Mouse (Mus musculus) heart, postnatal 0 days (tissue): ENCODE data around the gene Gm49384. TPM values are rescaled to one million over a fixed set of nuclear protein-coding genes. Genes with fewer than 3 reads are reported as not detected.
A peak's percentile ranks its signal among the peaks of the same experiment; 100 is the strongest.

Experiments
- ATAC-seq: fragments of 200-750 bp; cut with Nextera tagmentation; 2 replicates; pipeline ENCODE4 v1.8.0; 2017; ENCODE audit warnings: low read depth, moderate number of reproducible peaks, moderate library complexity; ENCODE audit not compliant: insufficient read depth
- DNase-seq: peaks from one replicate; pipeline ENCODE4 v3.0.0-alpha.2; 2016; ENCODE audit warnings: low spot score
- H3K27ac ChIP-seq: fragments of 300-500 bp; sonication (generic); 2 replicates; pipeline ENCODE4 v1.5.1; 2014; ENCODE audit warnings: low read depth, mild to moderate bottlenecking
- H3K27me3 ChIP-seq: fragments of 300-500 bp; sonication (generic); 2 replicates; pipeline ENCODE4 v1.6.1; 2014; ENCODE audit warnings: low read length, mixed read lengths; ENCODE audit not compliant: control insufficient read depth, insufficient read depth
- H3K36me3 ChIP-seq: fragments of 300-500 bp; sonication (generic); replicated peaks from 2 replicates; pipeline ENCODE4 v1.6.1; 2014; ENCODE audit warnings: low read length, mixed read lengths; ENCODE audit not compliant: control insufficient read depth, insufficient read depth
- H3K4me1 ChIP-seq: fragments of 300-500 bp; sonication (generic); 2 replicates; pipeline ENCODE4 v1.6.1; 2014; ENCODE audit warnings: antibody characterized with exemption; ENCODE audit not compliant: control insufficient read depth, insufficient read depth
- H3K4me2 ChIP-seq: fragments of 300-500 bp; sonication (generic); 2 replicates; pipeline ENCODE4 v1.6.1; 2014; ENCODE audit warnings: low read depth, mild to moderate bottlenecking, low read length, moderate library complexity
- H3K4me3 ChIP-seq: fragments of 300-500 bp; sonication (generic); 2 replicates; pipeline ENCODE4 v1.5.1; 2014; ENCODE audit warnings: low read depth, low read length
- H3K9ac ChIP-seq: fragments of 300-500 bp; sonication (generic); replicated peaks from 2 replicates; pipeline ENCODE4 v1.6.1; 2014; ENCODE audit warnings: low read depth, low read length, mixed read lengths
- H3K9me3 ChIP-seq: fragments of 300-500 bp; sonication (generic); replicated peaks from 2 replicates; pipeline ENCODE4 v1.6.1; 2016; ENCODE audit warnings: low read length; ENCODE audit not compliant: control insufficient read depth
- CTCF ChIP-seq: IDR thresholded peaks from 2 replicates; pipeline ENCODE4 v1.5.1; 2016; ENCODE audit warnings: antibody characterized with exemption, control low read depth, low read depth
- EP300 ChIP-seq: IDR thresholded peaks from 2 replicates; pipeline ENCODE4 v1.6.1; 2016; ENCODE audit warnings: antibody characterized with exemption, low read depth
- WGBS: fragments of 180-500 bp; shearing (Covaris S2); extraction: QIAGEN DNeasy Blood & Tissue Kit; methylation state at CpG from one replicate; pipeline ENCODE4 v1.1.7; 2014; 5-methylcytosine and 5-hydroxymethylcytosine counted together
- polyA plus RNA-seq: library from polyadenylated mRNA; unstranded; fragments of >200 nt; fragmentation: Nextera tagmentation; extraction: Ambion mirVana; gene quantifications from 2 replicates; pipeline ENCODE4 v1.2.1, GENCODE M21; 2015
- total RNA-seq: library from RNA; depleted of rRNA; stranded (reverse); fragments of >200 nt; gene quantifications from 2 replicates; pipeline ENCODE4 v1.2.3, GENCODE M21; 2014; ENCODE audit warnings: low replicate concordance

Gene Gm49384
- total and polyA plus RNA-seq, 2 experiments from 2014 or later, result 5.5 to 7.1 TPM

DNA sequence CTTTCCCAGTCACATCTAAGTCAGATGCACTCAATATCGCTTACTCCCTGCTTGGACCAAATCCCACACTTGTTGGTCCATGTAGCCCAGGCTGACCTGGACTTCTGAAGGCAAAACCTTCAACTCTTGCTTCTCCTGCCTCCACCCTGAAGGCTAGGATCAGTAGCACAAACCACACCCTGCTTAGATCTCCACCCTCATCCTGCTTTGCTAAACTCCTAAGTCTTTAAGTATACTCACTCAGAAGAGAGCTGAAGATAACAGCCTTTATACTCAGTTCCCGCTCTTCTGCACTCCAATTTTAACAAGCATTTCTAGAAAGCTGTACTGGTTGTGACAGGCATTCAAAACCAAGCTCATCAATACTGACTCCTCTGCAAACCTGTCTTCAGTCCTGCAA is 47.0 kb downstream of the Gm49384 start:
- no peak overlapping the region for H3K4me3 ChIP-seq
- H3K27me3 ChIP-seq, result no peaks in the 10 kb centered on the region
- peaks cover 22% of the 10 kb centered on the region for H3K36me3 ChIP-seq
- peaks cover 8% of the 10 kb centered on the region for H3K4me1 ChIP-seq
- DNase-seq (no peak), ATAC-seq (no peak)
- H3K9ac ChIP-seq, result no peak overlapping the region
- H3K9me3 ChIP-seq, result no peaks in the 10 kb centered on the region
- H3K4me2 ChIP-seq, result no peak overlapping the region
- 96% methylated on average over 2 of the region's 2 CpGs for WGBS
- TF ChIP-seq EP300, result no peak
- TF ChIP-seq CTCF, result no peak
- H3K27ac ChIP-seq, result no peak overlapping the region

DNA sequence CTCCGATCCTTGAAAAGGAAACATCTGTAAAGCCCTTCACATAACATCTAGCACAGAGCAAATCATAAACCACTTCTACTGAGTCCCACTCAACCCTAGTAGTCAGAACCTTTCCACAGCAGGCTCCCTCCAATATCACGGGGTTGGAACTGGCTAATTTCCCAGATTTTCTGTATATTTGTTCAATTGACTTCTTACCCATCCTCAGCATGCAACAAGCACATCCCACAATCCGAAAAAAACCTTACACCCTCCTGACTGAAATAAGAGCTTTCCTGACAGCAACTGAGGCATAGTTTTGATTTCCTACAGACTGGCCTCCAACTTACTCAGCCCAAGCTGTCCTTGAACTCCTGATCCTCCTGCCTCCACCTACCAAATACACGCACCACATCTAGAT is 47.6 kb downstream of the Gm49384 start:
- no peaks in the 10 kb centered on the region for H3K27me3 ChIP-seq
- H3K4me1 ChIP-seq, result peaks cover 8% of the 10 kb centered on the region
- 74% methylated on average over 4 of the region's 4 CpGs for WGBS

DNA sequence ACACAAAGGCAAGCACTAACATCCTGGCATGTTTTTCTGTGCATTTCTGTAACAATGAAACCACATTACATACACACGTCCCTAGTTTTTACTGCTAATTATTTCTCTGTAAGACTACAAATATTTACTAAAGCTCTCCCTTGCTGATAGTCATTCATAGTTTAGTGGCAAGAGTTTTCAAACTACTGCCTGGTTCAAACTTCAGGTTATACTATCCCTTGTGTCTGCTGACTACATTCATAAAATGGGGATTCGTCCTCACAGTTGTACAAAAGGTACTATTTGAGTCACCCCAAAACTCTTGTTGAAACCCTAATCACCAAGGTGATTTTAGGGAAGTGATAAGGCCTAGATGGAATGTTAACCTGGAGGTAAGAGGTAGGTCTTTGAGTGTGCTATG is 48.1 kb downstream of the Gm49384 start:
- DNase-seq, result no peak
- no peak for ATAC-seq
- TF ChIP-seq EP300 (no peak), CTCF (no peak)
- H3K4me2 ChIP-seq, result no peak overlapping the region
- H3K9me3 ChIP-seq, result no peaks in the 10 kb centered on the region
- H3K27ac ChIP-seq, result no peak overlapping the region
- WGBS, result 78% methylated on average over 2 of the region's 2 CpGs
- peaks cover 8% of the 10 kb centered on the region for H3K4me1 ChIP-seq
- H3K27me3 ChIP-seq, result no peaks in the 10 kb centered on the region
- H3K4me3 ChIP-seq, result no peak overlapping the region
- H3K36me3 ChIP-seq, result peaks cover 22% of the 10 kb centered on the region
- H3K9ac ChIP-seq, result no peak overlapping the region

More for the DNA sequence above, 47.6 kb downstream of the Gm49384 start:
- peaks cover 22% of the 10 kb centered on the region for H3K36me3 ChIP-seq
- TF ChIP-seq CTCF (no peak), EP300 (no peak)
- H3K4me3 ChIP-seq, result no peak overlapping the region
- H3K9ac ChIP-seq, result no peak overlapping the region
- no peak overlapping the region for H3K4me2 ChIP-seq
- H3K27ac ChIP-seq, result no peak overlapping the region
- no peaks in the 10 kb centered on the region for H3K9me3 ChIP-seq
- DNase-seq (no peak), ATAC-seq (no peak)

DNA sequence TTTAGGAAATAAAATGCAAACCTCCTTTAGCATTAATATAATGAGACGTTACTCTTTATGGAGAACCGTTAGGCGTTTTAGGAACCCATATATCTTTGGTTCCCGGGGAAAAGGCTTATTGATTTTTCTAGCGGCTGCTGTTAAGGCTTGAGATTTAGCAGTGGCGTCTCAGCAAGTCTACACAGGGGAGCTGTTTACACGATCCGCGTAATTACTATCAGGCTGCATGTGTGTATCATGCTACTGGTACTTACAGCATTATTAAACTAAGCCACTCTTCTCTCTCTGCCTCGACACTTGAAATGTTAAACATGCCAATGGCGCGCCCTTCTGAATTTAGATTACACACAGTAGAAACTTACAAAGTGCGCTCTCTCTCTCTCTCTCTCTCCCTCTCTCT is 54.0 kb downstream of the Gm49384 start:
- Histone ChIP-seq H3K4me2 (no peak overlapping the region), H3K36me3 (no peaks in the 10 kb centered on the region), H3K4me3 (no peak overlapping the region), H3K27me3 (no peaks in the 10 kb centered on the region), H3K27ac (no peak overlapping the region), H3K4me1 (no peaks in the 10 kb centered on the region), H3K9me3 (no peaks in the 10 kb centered on the region), H3K9ac (no peak overlapping the region)
- TF ChIP-seq CTCF (no peak), EP300 (no peak)
- WGBS, result 77% methylated on average over 13 of the region's 13 CpGs
- ATAC-seq, result no peak
- DNase-seq, result no peak

DNA sequence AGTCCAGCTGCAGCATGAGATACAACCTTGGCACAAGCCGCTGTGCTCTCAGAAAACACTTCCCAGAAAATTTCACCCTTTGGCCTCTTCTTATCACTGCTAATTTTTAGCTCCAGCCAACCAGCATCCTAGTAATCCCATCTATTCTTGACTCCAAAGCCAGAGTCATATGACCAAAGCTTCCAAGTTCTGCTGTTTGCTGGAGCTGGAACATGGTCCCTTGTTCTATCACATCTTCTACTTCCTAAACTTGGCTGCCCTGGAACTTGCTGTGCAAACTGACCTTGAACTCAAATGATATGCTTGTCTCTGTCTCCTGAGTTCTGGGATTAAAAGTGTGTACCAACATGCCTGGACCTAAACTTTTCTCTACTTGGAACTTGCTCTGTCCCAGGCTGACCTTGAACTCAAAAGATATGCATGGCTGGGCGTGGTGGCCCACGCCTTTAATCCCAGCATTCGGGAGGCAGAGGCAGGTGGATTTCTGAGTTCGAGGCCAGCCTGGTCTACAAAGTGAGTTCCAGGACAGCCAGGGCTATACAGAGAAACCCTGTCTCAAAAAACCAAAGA is 56.8 kb downstream of the Gm49384 start:
- Histone ChIP-seq H3K4me1 (no peaks in the 10 kb centered on the region), H3K27me3 (no peaks in the 10 kb centered on the region), H3K9ac (no peak overlapping the region), H3K36me3 (no peaks in the 10 kb centered on the region), H3K4me2 (no peak overlapping the region), H3K4me3 (no peak overlapping the region), H3K9me3 (no peaks in the 10 kb centered on the region), H3K27ac (no peak overlapping the region)
- ATAC-seq, result peak; percentile 30; the same call in 1 of the 2 replicates
- DNase-seq, result no peak
- TF ChIP-seq EP300 (no peak), CTCF (no peak)
- 78% methylated on average over 5 of the region's 5 CpGs for WGBS

DNA sequence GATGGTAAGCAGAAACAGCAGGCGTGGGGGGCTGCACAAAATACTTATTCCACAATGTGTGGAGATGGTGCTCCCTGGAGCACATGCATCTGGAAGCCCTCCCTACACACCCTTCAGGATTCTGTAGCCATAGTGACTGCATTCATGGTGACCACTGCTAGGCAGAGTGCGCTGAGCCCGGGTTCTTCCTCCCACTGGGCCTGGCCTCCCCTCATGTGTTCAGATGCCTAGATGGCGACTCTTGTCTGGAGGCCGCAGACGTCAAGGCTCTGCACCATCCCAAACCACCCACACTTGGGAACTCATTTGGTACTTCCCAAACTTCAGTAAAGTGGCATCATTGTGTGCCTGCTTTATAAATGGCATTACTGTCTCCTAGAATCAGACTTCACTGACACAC is 60.6 kb downstream of the Gm49384 start:
- H3K4me3 ChIP-seq, result no peak overlapping the region

More for the DNA sequence above, 60.6 kb downstream of the Gm49384 start:
- Histone ChIP-seq H3K4me2 (no peak overlapping the region), H3K9me3 (no peaks in the 10 kb centered on the region), H3K36me3 (no peaks in the 10 kb centered on the region), H3K27me3 (no peaks in the 10 kb centered on the region), H3K27ac (no peak overlapping the region), H3K4me1 (no peaks in the 10 kb centered on the region), H3K9ac (no peak overlapping the region)
- WGBS, result 85% methylated on average over 6 of the region's 6 CpGs
- no peak for DNase-seq
- ATAC-seq, result no peak
- TF ChIP-seq CTCF (no peak), EP300 (no peak)
